Mouse (Mus musculus) intestine, embryonic 15.5 days (tissue): ENCODE data around the gene Gss. TPM values are rescaled to one million over a fixed set of nuclear protein-coding genes. Genes with fewer than 3 reads are reported as not detected.

Source experiments
- ATAC-seq: fragments of 200-750 bp; cut with Nextera tagmentation; 2 replicates; pipeline ENCODE4 v1.8.0; 2017; ENCODE audit warnings: moderate TSS enrichment, moderate library complexity
- H3K27ac ChIP-seq: fragments of 300-500 bp; sonication (generic); 2 replicates; pipeline ENCODE4 v1.5.1; 2015; ENCODE audit warnings: mild to moderate bottlenecking, inconsistent platforms
- H3K27me3 ChIP-seq: fragments of 300-500 bp; sonication (generic); replicated peaks from 2 replicates; pipeline ENCODE4 v1.6.1; 2015; ENCODE audit warnings: inconsistent platforms
- H3K36me3 ChIP-seq: fragments of 300-500 bp; sonication (generic); 2 replicates; pipeline ENCODE4 v1.6.1; 2015; ENCODE audit warnings: inconsistent platforms
- H3K4me1 ChIP-seq: fragments of 300-500 bp; sonication (generic); replicated peaks from 2 replicates; pipeline ENCODE4 v1.6.1; 2015; ENCODE audit warnings: inconsistent platforms
- H3K4me2 ChIP-seq: fragments of 300-500 bp; sonication (generic); replicated peaks from 2 replicates; pipeline ENCODE4 v1.6.1; 2015; ENCODE audit warnings: mild to moderate bottlenecking, inconsistent platforms
- H3K4me3 ChIP-seq: fragments of 300-500 bp; sonication (generic); replicated peaks from 2 replicates; pipeline ENCODE4 v1.5.1; 2015; ENCODE audit warnings: inconsistent platforms
- H3K9ac ChIP-seq: fragments of 300-500 bp; sonication (generic); 2 replicates; pipeline ENCODE4 v1.6.1; 2015; ENCODE audit warnings: inconsistent platforms
- H3K9me3 ChIP-seq: fragments of 300-500 bp; sonication (generic); 2 replicates; pipeline ENCODE4 v1.6.1; 2016; ENCODE audit warnings: inconsistent platforms
- WGBS: fragments of 180-500 bp; shearing (Covaris S2); methylation state at CpG from one replicate; pipeline ENCODE4 v1.1.7; 2015; 5-methylcytosine and 5-hydroxymethylcytosine counted together
- polyA plus RNA-seq: library from polyadenylated mRNA; unstranded; fragments of >200 nt; fragmentation: Nextera tagmentation; extraction: Ambion mirVana; gene quantifications from 2 replicates; pipeline ENCODE4 v1.2.1, GENCODE M21; 2015

Gene Gss
- polyA plus RNA-seq, 1 experiment from 2014 or later, result 89.4 TPM

GRCm38 (mm10) chr2:155630153-155630552 is 37.5 kb upstream of the Gss start:
- ATAC-seq, result no peak
- Histone ChIP-seq H3K27ac (no peak overlapping the region), H3K9me3 (no peaks in the 10 kb centered on the region), H3K27me3 (peaks cover 38% of the 10 kb centered on the region), H3K4me2 (no peak overlapping the region), H3K9ac (no peak overlapping the region), H3K4me3 (no peak overlapping the region), H3K4me1 (peaks cover 17% of the 10 kb centered on the region), H3K36me3 (peaks cover 14% of the 10 kb centered on the region)
- 64% methylated on average over 20 of the region's 20 CpGs for WGBS

GRCm38 (mm10) chr2:155629231-155629661 is 36.6 kb upstream of the Gss start:
- Histone ChIP-seq H3K4me2 (peak overlapping the region; percentile 89), H3K9ac (peak overlapping the region; percentile 41), H3K4me3 (peak overlapping the region; percentile 39), H3K36me3 (0 out of 2 replicates have a peak, but pooled peaks cover 7% of the 10 kb centered on the region), H3K27ac (no peak overlapping the region), H3K9me3 (no peaks in the 10 kb centered on the region), H3K27me3 (peaks cover 38% of the 10 kb centered on the region), H3K4me1 (peaks cover 17% of the 10 kb centered on the region)
- 2% methylated on average over 35 of the region's 35 CpGs for WGBS
- ATAC-seq, result peak; percentile 48

GRCm38 (mm10) chr2:155628519-155628918 is 35.9 kb upstream of the Gss start:
- Histone ChIP-seq H3K4me2 (no peak overlapping the region), H3K36me3 (0 out of 2 replicates have a peak, but pooled peaks cover 6% of the 10 kb centered on the region), H3K4me3 (no peak overlapping the region), H3K9ac (no peak overlapping the region), H3K27me3 (peaks cover 38% of the 10 kb centered on the region), H3K4me1 (peaks cover 17% of the 10 kb centered on the region), H3K9me3 (no peaks in the 10 kb centered on the region), H3K27ac (no peak overlapping the region)
- WGBS, result 89% methylated on average over 13 of the region's 13 CpGs
- no peak for ATAC-seq

- no peak overlapping the region for H3K9ac ChIP-seq
- 0 out of 2 replicates have a peak, but pooled peaks cover 6% of the 10 kb centered on the region for H3K36me3 ChIP-seq
- H3K4me3 ChIP-seq, result no peak overlapping the region
- H3K4me2 ChIP-seq, result no peak overlapping the region
- no peak overlapping the region for H3K27ac ChIP-seq
- 90% methylated on average over 9 of the region's 9 CpGs for WGBS
- H3K4me1 ChIP-seq, result peaks cover 17% of the 10 kb centered on the region
- ATAC-seq, result no peak
- no peaks in the 10 kb centered on the region for H3K9me3 ChIP-seq
- peaks cover 38% of the 10 kb centered on the region for H3K27me3 ChIP-seq
Observed at GRCm38 (mm10) chr2:155628112-155628511, 35.5 kb upstream of the Gss start.

- ATAC-seq, result no peak
- Histone ChIP-seq H3K4me1 (peaks cover 17% of the 10 kb centered on the region), H3K9me3 (no peaks in the 10 kb centered on the region), H3K9ac (no peak overlapping the region), H3K4me3 (no peak overlapping the region), H3K36me3 (0 out of 2 replicates have a peak, but pooled peaks cover 4% of the 10 kb centered on the region), H3K27ac (no peak overlapping the region), H3K27me3 (peaks cover 37% of the 10 kb centered on the region), H3K4me2 (no peak overlapping the region)
- 58% methylated on average over 21 of the region's 21 CpGs for WGBS
Observed at GRCm38 (mm10) chr2:155627030-155627738, 34.6 kb upstream of the Gss start.

- 49% methylated on average over 15 of the region's 15 CpGs for WGBS
- H3K4me1 ChIP-seq, result peaks cover 17% of the 10 kb centered on the region
- ATAC-seq, result no peak
- H3K36me3 ChIP-seq, result no peaks in the 10 kb centered on the region
- no peaks in the 10 kb centered on the region for H3K9me3 ChIP-seq
- no peak overlapping the region for H3K27ac ChIP-seq
- peaks cover 30% of the 10 kb centered on the region for H3K27me3 ChIP-seq
- H3K9ac ChIP-seq, result no peak overlapping the region
- no peak overlapping the region for H3K4me3 ChIP-seq
- no peak overlapping the region for H3K4me2 ChIP-seq
Observed at GRCm38 (mm10) chr2:155626277-155626676, 33.7 kb upstream of the Gss start.

- Histone ChIP-seq H3K27me3 (peaks cover 24% of the 10 kb centered on the region), H3K36me3 (no peaks in the 10 kb centered on the region), H3K4me3 (no peak overlapping the region), H3K4me1 (peaks cover 13% of the 10 kb centered on the region), H3K4me2 (no peak overlapping the region), H3K9me3 (no peaks in the 10 kb centered on the region), H3K9ac (no peak overlapping the region), H3K27ac (no peak overlapping the region)
- WGBS, result 38% methylated on average over 10 of the region's 10 CpGs
- no peak for ATAC-seq
Observed at GRCm38 (mm10) chr2:155624730-155625129, 32.1 kb upstream of the Gss start.

- Histone ChIP-seq H3K27ac (no peak overlapping the region), H3K27me3 (peaks cover 21% of the 10 kb centered on the region), H3K4me2 (no peak overlapping the region), H3K9me3 (no peaks in the 10 kb centered on the region), H3K9ac (no peak overlapping the region), H3K4me1 (peaks cover 6% of the 10 kb centered on the region), H3K36me3 (no peaks in the 10 kb centered on the region), H3K4me3 (no peak overlapping the region)
- 77% methylated on average over 6 of the region's 6 CpGs for WGBS
- ATAC-seq, result no peak
Observed at GRCm38 (mm10) chr2:155623996-155624395, 31.4 kb upstream of the Gss start.

GRCm38 (mm10) chr2:155622606-155623005 is 30.0 kb upstream of the Gss start:
- no peak for ATAC-seq
- WGBS, result 34% methylated on average over 11 of the region's 11 CpGs

GRCm38 (mm10) chr2:155619817-155620216 is 27.2 kb upstream of the Gss start:
- no peaks in the 10 kb centered on the region for H3K4me1 ChIP-seq
- no peak overlapping the region for H3K27ac ChIP-seq
- no peak overlapping the region for H3K4me2 ChIP-seq
- H3K9ac ChIP-seq, result no peak overlapping the region
- H3K27me3 ChIP-seq, result peaks cover 11% of the 10 kb centered on the region; the same call in 1 of the 2 replicates
- H3K9me3 ChIP-seq, result no peaks in the 10 kb centered on the region
- no peak overlapping the region for H3K4me3 ChIP-seq
- 15% methylated on average over 8 of the region's 8 CpGs for WGBS
- H3K36me3 ChIP-seq, result no peaks in the 10 kb centered on the region
- peak; percentile 84 for ATAC-seq

More at GRCm38 (mm10) chr2:155622606-155623005, 30.0 kb upstream of the Gss start:
- Histone ChIP-seq H3K27ac (no peak overlapping the region), H3K9me3 (no peaks in the 10 kb centered on the region), H3K4me3 (no peak overlapping the region), H3K9ac (no peak overlapping the region), H3K27me3 (peaks cover 11% of the 10 kb centered on the region; the same call in 1 of the 2 replicates), H3K4me1 (0 out of 2 replicates have a peak, but pooled peaks cover 3% of the 10 kb centered on the region), H3K4me2 (no peak overlapping the region), H3K36me3 (no peaks in the 10 kb centered on the region)

GRCm38 (mm10) chr2:155616971-155617370 is 24.4 kb upstream of the Gss start:
- ATAC-seq, result no peak

GRCm38 (mm10) chr2:155613953-155614352 is 21.3 kb upstream of the Gss start:
- Histone ChIP-seq H3K4me1 (peaks cover 8% of the 10 kb centered on the region), H3K4me3 (no peak overlapping the region), H3K4me2 (peak overlapping the region; percentile 65), H3K36me3 (no peaks in the 10 kb centered on the region), H3K27ac (no peak overlapping the region), H3K9ac (no peak overlapping the region), H3K9me3 (no peaks in the 10 kb centered on the region), H3K27me3 (no peaks in the 10 kb centered on the region)
- 51% methylated on average over 8 of the region's 8 CpGs for WGBS
- peak; percentile 32 for ATAC-seq

More at GRCm38 (mm10) chr2:155616971-155617370, 24.4 kb upstream of the Gss start:
- H3K4me1 ChIP-seq, result peaks cover 8% of the 10 kb centered on the region
- H3K4me3 ChIP-seq, result no peak overlapping the region
- H3K27ac ChIP-seq, result no peak overlapping the region
- no peaks in the 10 kb centered on the region for H3K9me3 ChIP-seq
- 45% methylated on average over 6 of the region's 6 CpGs for WGBS
- H3K4me2 ChIP-seq, result no peak overlapping the region
- no peaks in the 10 kb centered on the region for H3K36me3 ChIP-seq
- H3K9ac ChIP-seq, result no peak overlapping the region
- 0 out of 2 replicates have a peak, but pooled peaks cover 6% of the 10 kb centered on the region for H3K27me3 ChIP-seq
